Mouse (Mus musculus) embryonic facial prominence, embryonic 10.5 days (tissue): ENCODE results near the gene Nfxl1. TPM values are rescaled to one million over a fixed set of nuclear protein-coding genes. Genes with fewer than 3 reads are reported as not detected.
A peak's percentile ranks its signal among the peaks of the same experiment; 100 is the strongest.

ENCODE experiments used
- DNase-seq: peaks from one replicate; pipeline ENCODE4 v3.0.0-alpha.2; 2017; ENCODE audit warnings: low spot score
- H3K27ac ChIP-seq: fragments of 300-500 bp; sonication (generic); replicated peaks from 2 replicates; pipeline ENCODE4 v1.5.1; 2016; ENCODE audit warnings: mild to moderate bottlenecking
- H3K27me3 ChIP-seq: fragments of 300-500 bp; sonication (generic); replicated peaks from 2 replicates; pipeline ENCODE4 v1.6.1; 2016; ENCODE audit warnings: low read depth, mild to moderate bottlenecking; ENCODE audit not compliant: poor library complexity, severe bottlenecking
- H3K36me3 ChIP-seq: fragments of 300-500 bp; sonication (generic); replicated peaks from 2 replicates; pipeline ENCODE4 v1.6.1; 2016; ENCODE audit warnings: mild to moderate bottlenecking, moderate library complexity
- H3K4me1 ChIP-seq: fragments of 300-500 bp; sonication (generic); 2 replicates; pipeline ENCODE4 v1.6.1; 2016
- H3K4me3 ChIP-seq: fragments of 300-500 bp; sonication (generic); 2 replicates; pipeline ENCODE4 v1.5.1; 2016; ENCODE audit warnings: mild to moderate bottlenecking, moderate library complexity
- H3K9me3 ChIP-seq: fragments of 300-500 bp; sonication (generic); 2 replicates; pipeline ENCODE4 v1.6.1; 2016; ENCODE audit warnings: mild to moderate bottlenecking
- WGBS: fragments of 180-500 bp; shearing (Covaris S2); methylation state at CpG from one replicate; pipeline ENCODE4 v1.1.7; 2016; 5-methylcytosine and 5-hydroxymethylcytosine counted together
- polyA plus RNA-seq: library from polyadenylated mRNA; unstranded; fragments of >200 nt; fragmentation: Nextera tagmentation; extraction: Ambion mirVana; gene quantifications from 2 replicates; pipeline ENCODE4 v1.2.1, GENCODE M21; 2016

The Nfxl1 gene
- polyA plus RNA-seq, 1 experiment from 2014 or later = 19.3 TPM

- H3K9me3 ChIP-seq = no peaks in the 10 kb centered on the region
- under 1% methylated on average over 57 of the region's 57 CpGs for whole genome bisulfite sequencing
- H3K27ac ChIP-seq = peak overlapping the region; percentile 90
- H3K4me1 ChIP-seq = peaks cover 6% of the 10 kb centered on the region
- peak; percentile 70 for DNase-seq
- H3K36me3 ChIP-seq = peaks cover 23% of the 10 kb centered on the region
- H3K27me3 ChIP-seq = no peaks in the 10 kb centered on the region
- H3K4me3 ChIP-seq = peak overlapping the region; percentile 95
Observed at GRCm38 (mm10) chr5:72558716-72559526, 563 bp downstream of the Nfxl1 start.

GRCm38 (mm10) chr5:72556245-72556644, 3.2 kb downstream of the Nfxl1 start:
- Histone ChIP-seq H3K36me3 (peaks cover 48% of the 10 kb centered on the region), H3K9me3 (no peaks in the 10 kb centered on the region), H3K4me3 (no peak overlapping the region), H3K27me3 (no peaks in the 10 kb centered on the region), H3K4me1 (peaks cover 6% of the 10 kb centered on the region), H3K27ac (no peak overlapping the region)
- WGBS = 92% methylated on average over 3 of the region's 3 CpGs
- DNase-seq = no peak

- Histone ChIP-seq H3K9me3 (no peaks in the 10 kb centered on the region), H3K4me3 (no peak overlapping the region), H3K36me3 (peaks cover 69% of the 10 kb centered on the region), H3K27ac (no peak overlapping the region), H3K4me1 (no peaks in the 10 kb centered on the region), H3K27me3 (no peaks in the 10 kb centered on the region)
- WGBS = 94% methylated on average over 3 of the region's 3 CpGs
- no peak for DNase-seq
Observed at GRCm38 (mm10) chr5:72551209-72551608, 8.3 kb downstream of the Nfxl1 start.

GRCm38 (mm10) chr5:72528896-72529295, 30.6 kb downstream of the Nfxl1 start:
- H3K27ac ChIP-seq = no peak overlapping the region
- H3K9me3 ChIP-seq = no peaks in the 10 kb centered on the region
- H3K36me3 ChIP-seq = peaks cover 68% of the 10 kb centered on the region
- no peaks in the 10 kb centered on the region for H3K4me1 ChIP-seq
- no peaks in the 10 kb centered on the region for H3K27me3 ChIP-seq
- no peak overlapping the region for H3K4me3 ChIP-seq
- WGBS = 94% methylated on average over 3 of the region's 3 CpGs
- no peak for DNase-seq

GRCm38 (mm10) chr5:72513808-72514207, 45.7 kb downstream of the Nfxl1 start:
- 90% methylated on average over 5 of the region's 5 CpGs for WGBS
- peaks cover 68% of the 10 kb centered on the region for H3K36me3 ChIP-seq
- H3K4me1 ChIP-seq = no peaks in the 10 kb centered on the region
- no peaks in the 10 kb centered on the region for H3K9me3 ChIP-seq
- no peak overlapping the region for H3K27ac ChIP-seq
- no peak overlapping the region for H3K4me3 ChIP-seq
- H3K27me3 ChIP-seq = no peaks in the 10 kb centered on the region
- no peak for DNase-seq

- H3K9me3 ChIP-seq = no peaks in the 10 kb centered on the region
- peaks cover under 1% of the 10 kb centered on the region; the same call in 1 of the 2 replicates for H3K36me3 ChIP-seq
- peaks cover 14% of the 10 kb centered on the region for H3K4me1 ChIP-seq
- 72% methylated on average over 5 of the region's 5 CpGs for WGBS
- no peak for DNase-seq
- peaks cover 49% of the 10 kb centered on the region for H3K27me3 ChIP-seq
- H3K4me3 ChIP-seq = no peak overlapping the region
- no peak overlapping the region for H3K27ac ChIP-seq
Observed at GRCm38 (mm10) chr5:72505740-72506139, 53.7 kb downstream of the Nfxl1 start.

- Histone ChIP-seq H3K27ac (no peak within 1 kb of the TSS; the same call in 1 of the 2 replicates), H3K4me3 (peak within 1 kb of the TSS; percentile 53), H3K36me3 (no peaks in the 10 kb centered on the region), H3K9me3 (no peaks in the 10 kb centered on the region), H3K27me3 (peaks cover 49% of the 10 kb centered on the region), H3K4me1 (peaks cover 14% of the 10 kb centered on the region)
- 1% methylated on average over 64 of the region's 64 CpGs for WGBS
- DNase-seq = peak; percentile 55
Observed at GRCm38 (mm10) chr5:72503531-72504523, 55.7 kb downstream of the Nfxl1 start, which contains the start of gene Corin. Gene Corin (minus strand): TSS chr5:72504473.

GRCm38 (mm10) chr5:72502778-72503177, 56.7 kb downstream of the Nfxl1 start:
- DNase-seq = no peak
- no peak overlapping the region for H3K27ac ChIP-seq
- H3K36me3 ChIP-seq = no peaks in the 10 kb centered on the region
- H3K9me3 ChIP-seq = no peaks in the 10 kb centered on the region
- WGBS = 73% methylated on average over 8 of the region's 8 CpGs
- peaks cover 54% of the 10 kb centered on the region for H3K27me3 ChIP-seq
- H3K4me3 ChIP-seq = no peak overlapping the region
- peaks cover 20% of the 10 kb centered on the region for H3K4me1 ChIP-seq

- Histone ChIP-seq H3K4me3 (no peak overlapping the region), H3K27me3 (peaks cover 54% of the 10 kb centered on the region), H3K4me1 (peaks cover 20% of the 10 kb centered on the region), H3K9me3 (no peaks in the 10 kb centered on the region), H3K36me3 (no peaks in the 10 kb centered on the region), H3K27ac (no peak overlapping the region)
- no peak for DNase-seq
- WGBS = 39% methylated on average over 3 of the region's 3 CpGs
Observed at GRCm38 (mm10) chr5:72501763-72502162, 57.7 kb downstream of the Nfxl1 start.

GRCm38 (mm10) chr5:72498271-72498670, 61.2 kb downstream of the Nfxl1 start:
- peaks cover 29% of the 10 kb centered on the region for H3K27me3 ChIP-seq
- DNase-seq = no peak
- H3K4me3 ChIP-seq = no peak overlapping the region
- WGBS = 77% methylated on average over 10 of the region's 10 CpGs
- H3K4me1 ChIP-seq = peaks cover 7% of the 10 kb centered on the region
- no peaks in the 10 kb centered on the region for H3K36me3 ChIP-seq
- no peak overlapping the region for H3K27ac ChIP-seq
- no peaks in the 10 kb centered on the region for H3K9me3 ChIP-seq

GRCm38 (mm10) chr5:72496756-72497155, 62.7 kb downstream of the Nfxl1 start:
- DNase-seq = no peak
- peaks cover 3% of the 10 kb centered on the region; the same call in 1 of the 2 replicates for H3K9me3 ChIP-seq
- no peak overlapping the region for H3K4me3 ChIP-seq
- 0 out of 2 replicates have a peak, but pooled peaks cover 6% of the 10 kb centered on the region for H3K4me1 ChIP-seq
- 90% methylated on average over 4 of the region's 4 CpGs for WGBS
- no peaks in the 10 kb centered on the region for H3K36me3 ChIP-seq
- H3K27me3 ChIP-seq = peaks cover 13% of the 10 kb centered on the region
- no peak overlapping the region for H3K27ac ChIP-seq

GRCm38 (mm10) chr5:72493906-72494305, 65.6 kb downstream of the Nfxl1 start:
- Histone ChIP-seq H3K9me3 (peaks cover 3% of the 10 kb centered on the region; the same call in 1 of the 2 replicates), H3K4me3 (no peak overlapping the region), H3K36me3 (no peaks in the 10 kb centered on the region), H3K4me1 (0 out of 2 replicates have a peak, but pooled peaks cover 6% of the 10 kb centered on the region), H3K27ac (no peak overlapping the region), H3K27me3 (peaks cover 5% of the 10 kb centered on the region; the same call in 1 of the 2 replicates)
- DNase-seq = no peak
- 88% methylated on average over 7 of the region's 7 CpGs for WGBS
